9 mouse cellular contexts compared by ENCODE assay signal in the genomic region with DNA sequence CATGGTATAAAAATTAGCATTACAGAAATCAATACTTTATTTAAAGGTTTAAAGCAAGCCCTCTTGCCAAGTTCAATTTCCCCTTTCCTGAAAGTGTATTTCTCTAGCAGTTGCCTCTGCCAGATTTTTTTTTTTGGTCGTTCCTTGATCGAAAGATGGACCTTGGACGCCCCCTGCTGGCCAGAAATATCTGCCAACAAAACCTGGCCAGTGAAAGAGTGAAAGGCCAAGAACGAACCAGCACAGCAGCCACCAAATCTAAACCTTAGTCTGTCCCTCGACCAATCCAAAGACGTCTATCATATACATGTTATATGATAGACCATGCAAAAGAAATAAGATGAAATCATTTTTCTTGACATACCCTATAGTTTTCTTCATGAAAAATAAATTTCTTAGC. TPM values are rescaled to one million over a fixed set of nuclear protein-coding genes. Genes with fewer than 3 reads are reported as not detected.
DNase-seq lines count a peak whose midpoint lies in the region; ATAC-seq and TF ChIP-seq lines count a peak whose summit lies in the region.
"Had no signal": no experiment of that assay in that cellular context is flagged by ENCODE, and none has a peak within 500 bp of the region (broad histone marks: within the 10 kb centered on the region; RNA-seq: fewer than 3 reads in every experiment).

No protein-coding gene starts in this region.

- no peak overlapping the region for H3K4me3 ChIP-seq in bone marrow macrophage, adult 2 months (ENCODE audit: insufficient read depth, low read length)
- no peak overlapping the region for H3K4me3 ChIP-seq in embryonic facial prominence, embryonic 14.5 days (ENCODE audit: low read depth, low read length)

- H3K27me3 ChIP-seq in embryonic facial prominence, embryonic 14.5 days (replicated peaks; ENCODE audit: control insufficient read depth, insufficient read depth, low read length) = peaks cover 3% of the 10 kb centered on the region; the same call in 1 of the 2 replicates

- DNase-seq in gastrocnemius, adult 18-20 months (ENCODE audit: low spot score) = peak; percentile 37
- no peak for DNase-seq in gastrocnemius, postnatal 25 days
- DNase-seq in embryonic facial prominence, embryonic 14.5 days (ENCODE audit: low spot score) = peak; percentile 91
- peak; percentile 46 to 78 for DNase-seq in heart, postnatal 36 days
- DNase-seq in left cerebral cortex, adult 18-20 months (ENCODE audit: low spot score in 2 of 2) = peak; percentile 73 to 83
- DNase-seq in mesoderm, embryonic 11.5 days (ENCODE audit: low read depth, low spot score) = peak; percentile 74
- peak; percentile 59 to 85 for DNase-seq in spleen, postnatal 4 days (ENCODE audit: low spot score in 2 of 2)

- intact Hi-C loops in heart, postnatal 36 days (cut with DNase I) = no loop called here

- no peaks in the 10 kb centered on the region for H3K4me1 ChIP-seq in bone marrow macrophage, adult 2 months (ENCODE audit: control insufficient read depth, insufficient read depth, low read length)
- H3K4me1 ChIP-seq in embryonic facial prominence, embryonic 14.5 days (ENCODE audit: control insufficient read depth, insufficient read depth, low read length) = no peaks in the 10 kb centered on the region

- TF ChIP-seq CTCF in bone marrow macrophage, adult 2 months (IDR thresholded peaks at IDR 0.05; ENCODE audit: low read depth, low read length) = peak; percentile 46

- 8% methylated on average over 6 of the region's 6 CpGs for WGBS in embryonic facial prominence, embryonic 14.5 days

- no peaks in the 10 kb centered on the region for H3K36me3 ChIP-seq in embryonic facial prominence, embryonic 14.5 days (ENCODE audit: control insufficient read depth, insufficient read depth, low read length)

- no peak overlapping the region for H3K27ac ChIP-seq in bone marrow macrophage, adult 2 months (ENCODE audit: insufficient read depth, low read depth, low read length)
- H3K27ac ChIP-seq in embryonic facial prominence, embryonic 14.5 days (replicated peaks; ENCODE audit: low read depth, low read length) = no peak overlapping the region

- H3K4me2 ChIP-seq in embryonic facial prominence, embryonic 14.5 days (ENCODE audit: low read depth, low read length) = no peak overlapping the region

- H3K9ac ChIP-seq in embryonic facial prominence, embryonic 14.5 days (ENCODE audit: low read depth, low read length) = no peak overlapping the region

- no peaks in the 10 kb centered on the region for H3K9me3 ChIP-seq in embryonic facial prominence, embryonic 14.5 days (ENCODE audit: control insufficient read depth, low read length)

- no peak for ATAC-seq in embryonic facial prominence, embryonic 14.5 days (ENCODE audit: low read depth)

- TF ChIP-seq POLR2A in bone marrow macrophage, adult 2 months (IDR thresholded peaks at IDR 0.05; ENCODE audit: borderline replicate concordance, low read depth, low read length) = no peak

RNA-seq across cellular contexts. Expression of a gene that starts 23.9 kb away (rescaled TPM):
- not detected for total RNA-seq in gastrocnemius, adult 18-20 months (2021)
- not detected for total RNA-seq in gastrocnemius, postnatal 25 days (2021)
- polyA plus RNA-seq in bone marrow macrophage, adult 2 months (2012; ENCODE audit: insufficient read depth, insufficient read length, missing spikeins) = not detected in 2 replicates
- 0.47 TPM in 1 of 2 replicates, not detected in the other for polyA plus RNA-seq in embryonic facial prominence, embryonic 14.5 days (2014; fragmentation: Nextera tagmentation; extraction: Ambion mirVana)
- total RNA-seq in heart, postnatal 36 days (2021) = not detected
- not detected for total RNA-seq in left cerebral cortex, adult 18-20 months (2021)
- polyA plus RNA-seq: C2C12 had no signal

RNA-seq across cellular contexts. Expression of a gene that starts 55.9 kb away (rescaled TPM):
- total RNA-seq in gastrocnemius, adult 18-20 months (2021) = not detected
- total RNA-seq in gastrocnemius, postnatal 25 days (2021) = not detected
- not detected in 2 replicates for polyA plus RNA-seq in bone marrow macrophage, adult 2 months (2012; ENCODE audit: insufficient read depth, insufficient read length, missing spikeins)
- 6.2 and 10.6 TPM in 2 replicates for polyA plus RNA-seq in embryonic facial prominence, embryonic 14.5 days (2014; fragmentation: Nextera tagmentation; extraction: Ambion mirVana)
- not detected for total RNA-seq in heart, postnatal 36 days (2021)
- not detected for total RNA-seq in left cerebral cortex, adult 18-20 months (2021)
- polyA plus RNA-seq: C2C12 had no signal
